Mouse (Mus musculus): ENCODE measurements around the gene Pitpnc1.

DNA sequence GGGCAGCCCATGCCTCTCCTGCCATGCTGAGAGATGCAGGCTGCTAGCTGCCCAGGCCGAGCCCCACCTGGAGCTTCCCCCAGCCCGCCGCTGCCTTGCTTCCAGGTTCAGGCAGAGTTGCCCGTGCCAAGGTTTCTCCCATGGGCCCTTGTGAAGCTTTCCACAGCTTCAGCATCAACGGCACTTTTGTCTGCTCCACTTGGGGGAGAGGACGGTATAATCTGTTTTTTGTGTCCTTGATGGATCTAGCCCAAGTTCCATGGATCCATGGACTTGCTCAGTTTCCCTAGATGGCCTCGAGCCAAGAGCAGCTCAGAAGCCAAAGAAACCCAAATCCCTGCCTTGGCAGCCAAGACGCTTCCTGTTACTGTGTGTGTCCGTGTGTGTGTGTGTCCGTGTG, 42.5 kb upstream of the Pitpnc1 start:
- TF ChIP-seq CTCF (IDR thresholded peaks at IDR 0.05; ENCODE audit: borderline replicate concordance, insufficient read depth, low read depth, low read length) (no peak), POLR2A (IDR thresholded peaks at IDR 0.05; ENCODE audit: borderline replicate concordance, insufficient read depth, low read length) (no peak)
